Mouse (Mus musculus) liver, postnatal 0 days (tissue): ENCODE data around the gene Plxna2. TPM values are rescaled to one million over a fixed set of nuclear protein-coding genes. Genes with fewer than 3 reads are reported as not detected.

Source experiments
- ATAC-seq: fragments of 200-750 bp; cut with Nextera tagmentation; 2 replicates; pipeline ENCODE4 v1.8.0; 2017; ENCODE audit warnings: mild to moderate bottlenecking, moderate library complexity
- DNase-seq: peaks from one replicate; pipeline ENCODE4 v3.0.0-alpha.2; 2016
- H3K27ac ChIP-seq: fragments of 300-500 bp; sonication (generic); 2 replicates; pipeline ENCODE4 v1.5.1; 2014; ENCODE audit warnings: antibody characterized with exemption, moderate library complexity, mild to moderate bottlenecking, low read depth
- H3K27me3 ChIP-seq: fragments of 300-500 bp; sonication (generic); 2 replicates; pipeline ENCODE4 v1.6.1; 2014; ENCODE audit warnings: low read length, control low read depth, mixed read lengths; ENCODE audit not compliant: insufficient read depth
- H3K36me3 ChIP-seq: fragments of 300-500 bp; sonication (generic); replicated peaks from 2 replicates; pipeline ENCODE4 v1.6.1; 2014; ENCODE audit warnings: mild to moderate bottlenecking, control low read depth, low read length, moderate library complexity, mixed read lengths; ENCODE audit not compliant: insufficient read depth
- H3K4me1 ChIP-seq: fragments of 300-500 bp; sonication (generic); 2 replicates; pipeline ENCODE4 v1.6.1; 2014; ENCODE audit warnings: antibody characterized with exemption, mild to moderate bottlenecking, control low read depth; ENCODE audit not compliant: insufficient read depth
- H3K4me2 ChIP-seq: fragments of 300-500 bp; sonication (generic); 2 replicates; pipeline ENCODE4 v1.6.1; 2014; ENCODE audit warnings: low read depth, mild to moderate bottlenecking, low read length, moderate library complexity, mixed read lengths
- H3K4me3 ChIP-seq: fragments of 300-500 bp; sonication (generic); 2 replicates; pipeline ENCODE4 v1.5.1; 2014; ENCODE audit warnings: low read depth, low read length
- H3K9ac ChIP-seq: fragments of 300-500 bp; sonication (generic); replicated peaks from 2 replicates; pipeline ENCODE4 v1.6.1; 2014; ENCODE audit warnings: mild to moderate bottlenecking, moderate library complexity
- H3K9me3 ChIP-seq: fragments of 300-500 bp; sonication (generic); 2 replicates; pipeline ENCODE4 v1.6.1; 2016; ENCODE audit warnings: mild to moderate bottlenecking, control low read depth, low read length, mixed read lengths
- CTCF ChIP-seq: sonication (generic); IDR thresholded peaks from 2 replicates; pipeline ENCODE4 v1.5.1; 2016; ENCODE audit warnings: antibody characterized with exemption, low read depth
- EP300 ChIP-seq: IDR thresholded peaks from 2 replicates; pipeline ENCODE4 v1.6.1; 2016; ENCODE audit warnings: antibody characterized with exemption, low read depth, mild to moderate bottlenecking
- whole genome bisulfite sequencing: fragments of 180-500 bp; shearing (Covaris S2); extraction: QIAGEN DNeasy Blood & Tissue Kit; methylation state at CpG from one replicate; pipeline ENCODE4 v1.1.7; 2014; ENCODE audit not compliant: insufficient replicate concordance; 5-methylcytosine and 5-hydroxymethylcytosine counted together
- polyA plus RNA-seq: library from polyadenylated mRNA; unstranded; fragments of >200 nt; fragmentation: Nextera tagmentation; extraction: Ambion mirVana; gene quantifications from 2 replicates; pipeline ENCODE4 v1.2.1, GENCODE M21; 2015

Gene Plxna2
- polyA plus RNA-seq, 1 experiment from 2014 or later = 2.3 TPM

- no peak overlapping the region for H3K27ac ChIP-seq
- WGBS = 41% methylated on average over 6 of the region's 6 CpGs
These were observed 128.6 kb downstream of the Plxna2 start for GRCm38 (mm10) chr1:194746332-194747249.

GRCm38 (mm10) chr1:194747258-194747657, 129.2 kb downstream of the Plxna2 start:
- Histone ChIP-seq H3K9ac (no peak overlapping the region), H3K36me3 (peaks cover 4% of the 10 kb centered on the region; the same call in 1 of the 2 replicates), H3K4me2 (no peak overlapping the region), H3K27me3 (no peaks in the 10 kb centered on the region), H3K27ac (no peak overlapping the region), H3K4me1 (peaks cover 11% of the 10 kb centered on the region; the same call in 1 of the 2 replicates), H3K9me3 (no peaks in the 10 kb centered on the region), H3K4me3 (no peak overlapping the region)
- DNase-seq (no peak), ATAC-seq (no peak)
- TF ChIP-seq CTCF = no peak
- no peak for TF ChIP-seq EP300

More at GRCm38 (mm10) chr1:194746332-194747249, 128.6 kb downstream of the Plxna2 start:
- Histone ChIP-seq H3K9me3 (no peaks in the 10 kb centered on the region), H3K36me3 (peaks cover 4% of the 10 kb centered on the region; the same call in 1 of the 2 replicates), H3K4me1 (peaks cover 11% of the 10 kb centered on the region; the same call in 1 of the 2 replicates), H3K27me3 (no peaks in the 10 kb centered on the region), H3K4me3 (no peak overlapping the region), H3K4me2 (no peak overlapping the region), H3K9ac (no peak overlapping the region)
- ATAC-seq (peak; percentile 88), DNase-seq (peak; percentile 80)
- TF ChIP-seq CTCF = no peak
- 0 out of 2 replicates have a peak, but pooled peaks have one; percentile 31 for TF ChIP-seq EP300

GRCm38 (mm10) chr1:194753168-194753567, 135.2 kb downstream of the Plxna2 start:
- no peaks in the 10 kb centered on the region for H3K4me1 ChIP-seq
- ATAC-seq = no peak
- H3K27ac ChIP-seq = no peak overlapping the region
- DNase-seq = peak; percentile 43
- no peaks in the 10 kb centered on the region for H3K27me3 ChIP-seq
- peaks cover 4% of the 10 kb centered on the region; the same call in 1 of the 2 replicates for H3K36me3 ChIP-seq
- WGBS = 40% methylated on average over 2 of the region's 2 CpGs
- H3K9ac ChIP-seq = no peak overlapping the region
- no peak for TF ChIP-seq EP300
- TF ChIP-seq CTCF = peak; percentile 55
- H3K9me3 ChIP-seq = no peaks in the 10 kb centered on the region
- H3K4me2 ChIP-seq = no peak overlapping the region
- H3K4me3 ChIP-seq = no peak overlapping the region

GRCm38 (mm10) chr1:194756001-194756400, 138.0 kb downstream of the Plxna2 start:
- Histone ChIP-seq H3K9ac (no peak overlapping the region), H3K36me3 (peaks cover 8% of the 10 kb centered on the region; the same call in 1 of the 2 replicates), H3K27me3 (no peaks in the 10 kb centered on the region), H3K4me1 (no peaks in the 10 kb centered on the region), H3K4me2 (no peak overlapping the region), H3K9me3 (no peaks in the 10 kb centered on the region), H3K4me3 (no peak overlapping the region), H3K27ac (no peak overlapping the region)
- DNase-seq = no peak
- ATAC-seq = no peak
- TF ChIP-seq CTCF = no peak
- TF ChIP-seq EP300 = no peak

- H3K27me3 ChIP-seq = no peaks in the 10 kb centered on the region
- no peak overlapping the region for H3K27ac ChIP-seq
- TF ChIP-seq EP300 (no peak), CTCF (no peak)
- ATAC-seq = no peak
- peaks cover 5% of the 10 kb centered on the region; the same call in 1 of the 2 replicates for H3K36me3 ChIP-seq
- H3K9me3 ChIP-seq = no peaks in the 10 kb centered on the region
- no peaks in the 10 kb centered on the region for H3K4me1 ChIP-seq
- H3K4me2 ChIP-seq = no peak overlapping the region
- WGBS = 79% methylated on average over 2 of the region's 2 CpGs
- no peak for DNase-seq
- H3K9ac ChIP-seq = no peak overlapping the region
- no peak overlapping the region for H3K4me3 ChIP-seq
These were observed 138.4 kb downstream of the Plxna2 start for GRCm38 (mm10) chr1:194756409-194756808.

- H3K27ac ChIP-seq = no peak overlapping the region
These were observed 138.8 kb downstream of the Plxna2 start for GRCm38 (mm10) chr1:194756863-194757262.

More at GRCm38 (mm10) chr1:194756863-194757262, 138.8 kb downstream of the Plxna2 start:
- WGBS = 79% methylated on average over 3 of the region's 3 CpGs
- H3K4me2 ChIP-seq = no peak overlapping the region
- H3K9me3 ChIP-seq = no peaks in the 10 kb centered on the region
- no peak overlapping the region for H3K4me3 ChIP-seq
- DNase-seq (no peak), ATAC-seq (no peak)
- H3K4me1 ChIP-seq = no peaks in the 10 kb centered on the region
- TF ChIP-seq EP300 (no peak), CTCF (no peak)
- peaks cover 4% of the 10 kb centered on the region; the same call in 1 of the 2 replicates for H3K36me3 ChIP-seq
- H3K27me3 ChIP-seq = no peaks in the 10 kb centered on the region
- H3K9ac ChIP-seq = no peak overlapping the region
